Mouse (Mus musculus) forebrain, embryonic 15.5 days (tissue): ENCODE data around the gene Rd3l. TPM values are rescaled to one million over a fixed set of nuclear protein-coding genes. Genes with fewer than 3 reads are reported as not detected.

Source experiments
- ATAC-seq: fragments of 200-750 bp; cut with Nextera tagmentation; replicated peaks from 2 replicates; pipeline ENCODE4 v1.8.0; 2017; ENCODE audit warnings: mild to moderate bottlenecking, moderate TSS enrichment, moderate library complexity
- H3K27ac ChIP-seq: fragments of 300-500 bp; sonication (generic); replicated peaks from 2 replicates; pipeline ENCODE4 v1.5.1; 2015; ENCODE audit warnings: mild to moderate bottlenecking, inconsistent platforms
- H3K27me3 ChIP-seq: fragments of 300-500 bp; sonication (generic); 2 replicates; pipeline ENCODE4 v1.6.1; 2015; ENCODE audit warnings: inconsistent platforms
- H3K36me3 ChIP-seq: fragments of 300-500 bp; sonication (generic); 2 replicates; pipeline ENCODE4 v1.6.1; 2015; ENCODE audit warnings: mild to moderate bottlenecking, inconsistent platforms
- H3K4me1 ChIP-seq: fragments of 300-500 bp; sonication (generic); 2 replicates; pipeline ENCODE4 v1.6.1; 2015; ENCODE audit warnings: inconsistent platforms
- H3K4me2 ChIP-seq: fragments of 300-500 bp; sonication (generic); replicated peaks from 2 replicates; pipeline ENCODE4 v1.6.1; 2015; ENCODE audit warnings: mild to moderate bottlenecking, inconsistent platforms
- H3K4me3 ChIP-seq: fragments of 300-500 bp; sonication (generic); 2 replicates; pipeline ENCODE4 v1.5.1; 2015; ENCODE audit warnings: mild to moderate bottlenecking, inconsistent platforms
- H3K9ac ChIP-seq: fragments of 300-500 bp; sonication (generic); replicated peaks from 2 replicates; pipeline ENCODE4 v1.6.1; 2015; ENCODE audit warnings: mild to moderate bottlenecking, inconsistent platforms
- H3K9me3 ChIP-seq: fragments of 300-500 bp; sonication (generic); 2 replicates; pipeline ENCODE4 v1.6.1; 2016; ENCODE audit warnings: inconsistent platforms
- WGBS: fragments of 180-500 bp; shearing (Covaris S2); methylation state at CpG from one replicate; pipeline ENCODE4 v1.1.7; 2015; ENCODE audit warnings: mixed read lengths; 5-methylcytosine and 5-hydroxymethylcytosine counted together
- polyA plus RNA-seq: library from polyadenylated mRNA; unstranded; fragments of >200 nt; fragmentation: Nextera tagmentation; extraction: Ambion mirVana; gene quantifications from 2 replicates; pipeline ENCODE4 v1.2.1, GENCODE M21; 2015

Gene Rd3l
- polyA plus RNA-seq, 1 experiment from 2014 or later, result not detected

- no peaks in the 10 kb centered on the region for H3K9me3 ChIP-seq
- H3K4me1 ChIP-seq, result no peaks in the 10 kb centered on the region
- 93% methylated on average over 2 of the region's 2 CpGs for WGBS
- H3K36me3 ChIP-seq, result no peaks in the 10 kb centered on the region
- H3K27me3 ChIP-seq, result no peaks in the 10 kb centered on the region
- ATAC-seq, result no peak
- H3K4me3 ChIP-seq, result no peak overlapping the region
- H3K27ac ChIP-seq, result no peak overlapping the region
- no peak overlapping the region for H3K4me2 ChIP-seq
- H3K9ac ChIP-seq, result no peak overlapping the region
Observed at GRCm38 (mm10) chr12:111995161-111995560, 14.0 kb upstream of the Rd3l start.

- no peak for ATAC-seq
- Histone ChIP-seq H3K4me2 (no peak overlapping the region), H3K4me1 (no peaks in the 10 kb centered on the region), H3K36me3 (no peaks in the 10 kb centered on the region), H3K9ac (no peak overlapping the region), H3K27ac (no peak overlapping the region), H3K27me3 (no peaks in the 10 kb centered on the region), H3K9me3 (no peaks in the 10 kb centered on the region), H3K4me3 (no peak overlapping the region)
- WGBS, result 89% methylated on average over 5 of the region's 5 CpGs
Observed at GRCm38 (mm10) chr12:111992626-111993025, 11.5 kb upstream of the Rd3l start.

GRCm38 (mm10) chr12:111986756-111987155 is 5.6 kb upstream of the Rd3l start:
- no peak overlapping the region for H3K4me3 ChIP-seq
- H3K9ac ChIP-seq, result no peak overlapping the region
- H3K36me3 ChIP-seq, result no peaks in the 10 kb centered on the region
- H3K27ac ChIP-seq, result no peak overlapping the region
- no peak for ATAC-seq
- 52% methylated on average over 9 of the region's 9 CpGs for WGBS
- no peaks in the 10 kb centered on the region for H3K27me3 ChIP-seq
- H3K9me3 ChIP-seq, result no peaks in the 10 kb centered on the region
- no peak overlapping the region for H3K4me2 ChIP-seq
- no peaks in the 10 kb centered on the region for H3K4me1 ChIP-seq

- no peak for ATAC-seq
- no peak overlapping the region for H3K9ac ChIP-seq
- no peak overlapping the region for H3K27ac ChIP-seq
- WGBS, result 72% methylated on average over 2 of the region's 2 CpGs
- H3K27me3 ChIP-seq, result no peaks in the 10 kb centered on the region
- H3K4me3 ChIP-seq, result no peak overlapping the region
- H3K4me1 ChIP-seq, result no peaks in the 10 kb centered on the region
- H3K4me2 ChIP-seq, result no peak overlapping the region
- H3K9me3 ChIP-seq, result no peaks in the 10 kb centered on the region
- H3K36me3 ChIP-seq, result no peaks in the 10 kb centered on the region
Observed at GRCm38 (mm10) chr12:111983165-111983564, 2.0 kb upstream of the Rd3l start.

DNA sequence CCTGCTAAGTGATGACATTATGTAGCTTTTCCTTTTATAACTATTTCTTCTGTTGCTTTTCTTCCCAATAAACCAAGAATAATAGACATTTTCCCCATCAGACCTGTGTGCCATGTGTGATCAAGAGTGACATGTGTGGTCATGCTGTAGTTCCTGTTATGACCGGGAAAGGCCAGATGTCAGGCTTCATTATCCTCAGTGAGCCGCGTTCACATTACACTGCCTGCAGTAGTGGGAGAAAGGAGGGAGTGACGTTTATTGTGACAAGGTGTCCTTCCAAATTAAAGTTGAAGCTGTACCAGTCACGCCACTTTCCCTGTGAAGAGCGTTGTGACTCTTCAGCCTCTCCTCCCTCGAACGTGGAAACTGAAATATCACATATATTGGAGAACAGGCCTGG is 714 bp upstream of the Rd3l start:
- Histone ChIP-seq H3K4me1 (peaks cover 5% of the 10 kb centered on the region; the same call in 1 of the 2 replicates), H3K4me2 (no peak overlapping the region), H3K9me3 (no peaks in the 10 kb centered on the region), H3K9ac (no peak overlapping the region), H3K4me3 (no peak overlapping the region), H3K27me3 (no peaks in the 10 kb centered on the region), H3K27ac (no peak overlapping the region), H3K36me3 (no peaks in the 10 kb centered on the region)
- no peak for ATAC-seq
- WGBS, result 75% methylated on average over 8 of the region's 8 CpGs

- H3K4me2 ChIP-seq, result no peak overlapping the region
- no peak overlapping the region for H3K4me3 ChIP-seq
- 85% methylated on average over 6 of the region's 6 CpGs for WGBS
- peaks cover 5% of the 10 kb centered on the region; the same call in 1 of the 2 replicates for H3K4me1 ChIP-seq
- no peaks in the 10 kb centered on the region for H3K27me3 ChIP-seq
- no peaks in the 10 kb centered on the region for H3K36me3 ChIP-seq
- H3K9ac ChIP-seq, result no peak overlapping the region
- no peak for ATAC-seq
- no peak overlapping the region for H3K27ac ChIP-seq
- H3K9me3 ChIP-seq, result no peaks in the 10 kb centered on the region
Observed at GRCm38 (mm10) chr12:111978274-111978673, 2.8 kb downstream of the Rd3l start.

DNA sequence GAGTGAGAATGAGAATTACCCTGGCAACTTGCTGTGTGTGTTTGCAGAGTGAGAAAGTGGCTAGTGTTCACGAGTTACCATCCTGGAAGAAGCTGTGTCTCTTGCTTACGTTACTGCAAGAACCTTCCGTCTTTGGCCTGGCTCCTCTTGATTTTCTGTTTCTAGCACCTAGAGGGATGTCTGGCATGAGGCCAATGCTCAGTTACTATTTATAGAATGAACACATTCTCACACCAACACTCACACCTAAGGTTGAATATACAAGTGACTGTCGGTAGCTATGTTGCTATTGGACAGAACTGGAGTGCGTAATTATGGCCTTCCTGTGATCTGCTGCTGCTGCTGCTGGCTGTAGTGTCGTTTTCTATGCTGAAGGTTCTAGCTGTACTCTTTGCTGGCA is 4.0 kb downstream of the Rd3l start:
- Histone ChIP-seq H3K27me3 (no peaks in the 10 kb centered on the region), H3K9me3 (no peaks in the 10 kb centered on the region), H3K4me1 (peaks cover 5% of the 10 kb centered on the region; the same call in 1 of the 2 replicates), H3K9ac (no peak overlapping the region), H3K27ac (0 out of 2 replicates have a peak overlapping the region, but pooled peaks have one; percentile 3), H3K4me2 (no peak overlapping the region), H3K36me3 (no peaks in the 10 kb centered on the region), H3K4me3 (no peak overlapping the region)
- 38% methylated on average over 6 of the region's 6 CpGs for WGBS
- no peak for ATAC-seq

- no peaks in the 10 kb centered on the region for H3K36me3 ChIP-seq
- no peaks in the 10 kb centered on the region for H3K27me3 ChIP-seq
- ATAC-seq, result no peak
- 84% methylated on average over 6 of the region's 6 CpGs for WGBS
- H3K4me3 ChIP-seq, result no peak overlapping the region
- no peak overlapping the region for H3K27ac ChIP-seq
- H3K9ac ChIP-seq, result no peak overlapping the region
- peaks cover 5% of the 10 kb centered on the region; the same call in 1 of the 2 replicates for H3K4me1 ChIP-seq
- no peaks in the 10 kb centered on the region for H3K9me3 ChIP-seq
- H3K4me2 ChIP-seq, result no peak overlapping the region
Observed at GRCm38 (mm10) chr12:111974578-111974977, 6.5 kb downstream of the Rd3l start.

DNA sequence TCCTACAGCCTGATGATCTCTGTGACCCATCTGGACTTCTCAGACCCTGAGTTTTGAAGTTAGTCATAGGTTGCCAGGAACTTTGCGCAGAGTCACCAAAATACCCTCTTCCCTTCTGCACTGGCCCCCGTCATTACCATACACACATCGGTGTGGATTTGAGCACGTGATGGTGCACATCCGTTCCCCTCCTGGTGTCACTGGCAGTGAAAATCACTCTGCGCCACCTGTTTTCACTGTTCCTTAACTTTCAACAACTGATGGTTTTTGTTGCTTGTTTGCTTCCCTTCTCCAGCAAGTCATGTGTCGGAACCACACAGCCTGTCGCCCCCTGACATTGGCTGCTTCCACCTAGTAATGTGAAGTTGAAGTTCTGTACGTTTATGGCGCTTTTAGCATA is 8.6 kb downstream of the Rd3l start:
- H3K9me3 ChIP-seq, result no peaks in the 10 kb centered on the region
- no peak overlapping the region for H3K4me2 ChIP-seq
- no peak overlapping the region for H3K27ac ChIP-seq
- H3K36me3 ChIP-seq, result no peaks in the 10 kb centered on the region
- 94% methylated on average over 10 of the region's 10 CpGs for WGBS
- H3K9ac ChIP-seq, result no peak overlapping the region
- ATAC-seq, result no peak
- no peaks in the 10 kb centered on the region for H3K27me3 ChIP-seq
- H3K4me1 ChIP-seq, result peaks cover 5% of the 10 kb centered on the region; the same call in 1 of the 2 replicates
- H3K4me3 ChIP-seq, result no peak overlapping the region

GRCm38 (mm10) chr12:111971231-111971686 is 9.9 kb downstream of the Rd3l start, which contains the start of gene Tdrd9:
Tdrd9 (plus strand) TSS chr12:111971559.
- ATAC-seq, result no peak
- Histone ChIP-seq H3K4me1 (peaks cover 1% of the 10 kb centered on the region), H3K4me2 (no peak within 1 kb of the TSS), H3K27ac (no peak within 1 kb of the TSS), H3K27me3 (no peaks in the 10 kb centered on the region), H3K4me3 (no peak within 1 kb of the TSS), H3K36me3 (no peaks in the 10 kb centered on the region), H3K9ac (no peak within 1 kb of the TSS), H3K9me3 (no peaks in the 10 kb centered on the region)
- WGBS, result 86% methylated on average over 18 of the region's 18 CpGs

DNA sequence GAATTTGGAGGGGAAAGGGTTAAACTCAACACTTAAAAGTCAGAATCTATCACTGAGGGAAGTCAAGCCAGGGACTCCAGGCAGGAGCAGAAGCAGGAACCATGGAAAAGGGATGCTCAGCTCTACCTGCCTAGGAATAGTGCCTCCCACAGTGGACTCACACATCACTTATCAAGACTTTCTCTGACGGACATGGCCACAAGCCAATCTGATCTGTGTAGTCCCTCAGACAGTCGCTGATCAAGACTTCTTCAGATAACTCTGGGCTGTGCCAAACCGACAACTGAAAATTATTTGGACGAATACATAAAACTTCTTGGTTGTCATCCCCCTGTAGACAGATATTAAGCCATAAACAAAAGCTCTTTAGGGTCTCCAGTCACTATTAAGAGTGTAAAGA is 11.0 kb downstream of the Rd3l start:
- no peak overlapping the region for H3K27ac ChIP-seq
- H3K9ac ChIP-seq, result no peak overlapping the region
- no peaks in the 10 kb centered on the region for H3K9me3 ChIP-seq
- H3K27me3 ChIP-seq, result no peaks in the 10 kb centered on the region
- WGBS, result 79% methylated on average over 4 of the region's 4 CpGs
- ATAC-seq, result no peak
- H3K4me1 ChIP-seq, result peaks cover 13% of the 10 kb centered on the region
- no peaks in the 10 kb centered on the region for H3K36me3 ChIP-seq
- H3K4me3 ChIP-seq, result no peak overlapping the region
- no peak overlapping the region for H3K4me2 ChIP-seq

GRCm38 (mm10) chr12:111966683-111967173 is 14.4 kb downstream of the Rd3l start, which contains the start of gene Atp5mpl:
Atp5mpl (minus strand) TSS chr12:111966977.
- H3K9me3 ChIP-seq, result no peaks in the 10 kb centered on the region
- peak; percentile 89 for ATAC-seq
- no peaks in the 10 kb centered on the region for H3K27me3 ChIP-seq
- peak within 1 kb of the TSS; percentile 76 for H3K4me2 ChIP-seq
- H3K27ac ChIP-seq, result peak within 1 kb of the TSS; percentile 64; the same call in 1 of the 2 replicates
- H3K4me3 ChIP-seq, result peak within 1 kb of the TSS; percentile 94
- peaks cover 10% of the 10 kb centered on the region for H3K36me3 ChIP-seq
- H3K4me1 ChIP-seq, result peaks cover 18% of the 10 kb centered on the region
- WGBS, result under 1% methylated on average over 37 of the region's 37 CpGs
- peak within 1 kb of the TSS; percentile 97 for H3K9ac ChIP-seq

- H3K4me2 ChIP-seq, result no peak overlapping the region
- peaks cover 18% of the 10 kb centered on the region for H3K4me1 ChIP-seq
- peaks cover 36% of the 10 kb centered on the region for H3K36me3 ChIP-seq
- 87% methylated on average over 5 of the region's 5 CpGs for WGBS
- no peak overlapping the region for H3K9ac ChIP-seq
- H3K27me3 ChIP-seq, result no peaks in the 10 kb centered on the region
- H3K27ac ChIP-seq, result no peak overlapping the region
- no peaks in the 10 kb centered on the region for H3K9me3 ChIP-seq
- H3K4me3 ChIP-seq, result no peak overlapping the region
- no peak for ATAC-seq
Observed at GRCm38 (mm10) chr12:111963339-111963738, 17.8 kb downstream of the Rd3l start.
